Mouse (Mus musculus) 416B (cell line): ENCODE results near the gene Phc2.
"Not testable (repeated sequence)": the region's sequence is repeated elsewhere in the genome, so short reads cannot be mapped to it uniquely, and the experiment has no call there.

Source experiments
- DNase-seq: peaks from one replicate; pipeline ENCODE4 v3.0.0; 2011; ENCODE audit warnings: low read depth

The Phc2 gene

GRCm38 (mm10) chr4:128645896-128646295, 8.6 kb upstream of the Phc2 start:
- DNase-seq = no peak

- DNase-seq = no peak
Measured at GRCm38 (mm10) chr4:128646762-128647161, 7.7 kb upstream of the Phc2 start.

- DNase-seq = no peak
Measured at GRCm38 (mm10) chr4:128648567-128649255, 5.8 kb upstream of the Phc2 start.

GRCm38 (mm10) chr4:128651530-128651929, 3.0 kb upstream of the Phc2 start:
- no peak for DNase-seq

GRCm38 (mm10) chr4:128652584-128653298, 1.8 kb upstream of the Phc2 start:
- peak; percentile 89 for DNase-seq

- no peak for DNase-seq
Measured at GRCm38 (mm10) chr4:128655446-128655845, 944 bp downstream of the Phc2 start.

- DNase-seq = no peak
Measured at GRCm38 (mm10) chr4:128660196-128660595, 5.7 kb downstream of the Phc2 start.

GRCm38 (mm10) chr4:128661063-128661462, 6.6 kb downstream of the Phc2 start:
- no peak for DNase-seq

- no peak for DNase-seq
Measured at GRCm38 (mm10) chr4:128664002-128664401, 9.5 kb downstream of the Phc2 start.

GRCm38 (mm10) chr4:128666362-128666761, 11.9 kb downstream of the Phc2 start:
- DNase-seq = not testable (repeated sequence)

- not testable (repeated sequence) for DNase-seq
Measured at GRCm38 (mm10) chr4:128667195-128667594, 12.7 kb downstream of the Phc2 start.

GRCm38 (mm10) chr4:128669229-128669628, 14.7 kb downstream of the Phc2 start:
- DNase-seq = no peak

- no peak for DNase-seq
Measured at GRCm38 (mm10) chr4:128670566-128671191, 16.2 kb downstream of the Phc2 start.

- DNase-seq = no peak
Measured at GRCm38 (mm10) chr4:128672494-128672893, 18.0 kb downstream of the Phc2 start.

GRCm38 (mm10) chr4:128678564-128679217, 24.2 kb downstream of the Phc2 start:
- DNase-seq = no peak

- no peak for DNase-seq
Measured at GRCm38 (mm10) chr4:128681126-128681525, 26.6 kb downstream of the Phc2 start.

GRCm38 (mm10) chr4:128682281-128682680, 27.8 kb downstream of the Phc2 start:
- no peak for DNase-seq

- no peak for DNase-seq
Measured at GRCm38 (mm10) chr4:128683706-128684105, 29.2 kb downstream of the Phc2 start.

- no peak for DNase-seq
Measured at GRCm38 (mm10) chr4:128684108-128684507, 29.6 kb downstream of the Phc2 start.

GRCm38 (mm10) chr4:128688513-128688913, 34.0 kb downstream of the Phc2 start:
- DNase-seq = peak; percentile 85

- no peak for DNase-seq
Measured at GRCm38 (mm10) chr4:128688976-128689375, 34.5 kb downstream of the Phc2 start.

GRCm38 (mm10) chr4:128689739-128690304, 35.3 kb downstream of the Phc2 start:
- DNase-seq = peak; percentile 82
